In the genomic region with DNA sequence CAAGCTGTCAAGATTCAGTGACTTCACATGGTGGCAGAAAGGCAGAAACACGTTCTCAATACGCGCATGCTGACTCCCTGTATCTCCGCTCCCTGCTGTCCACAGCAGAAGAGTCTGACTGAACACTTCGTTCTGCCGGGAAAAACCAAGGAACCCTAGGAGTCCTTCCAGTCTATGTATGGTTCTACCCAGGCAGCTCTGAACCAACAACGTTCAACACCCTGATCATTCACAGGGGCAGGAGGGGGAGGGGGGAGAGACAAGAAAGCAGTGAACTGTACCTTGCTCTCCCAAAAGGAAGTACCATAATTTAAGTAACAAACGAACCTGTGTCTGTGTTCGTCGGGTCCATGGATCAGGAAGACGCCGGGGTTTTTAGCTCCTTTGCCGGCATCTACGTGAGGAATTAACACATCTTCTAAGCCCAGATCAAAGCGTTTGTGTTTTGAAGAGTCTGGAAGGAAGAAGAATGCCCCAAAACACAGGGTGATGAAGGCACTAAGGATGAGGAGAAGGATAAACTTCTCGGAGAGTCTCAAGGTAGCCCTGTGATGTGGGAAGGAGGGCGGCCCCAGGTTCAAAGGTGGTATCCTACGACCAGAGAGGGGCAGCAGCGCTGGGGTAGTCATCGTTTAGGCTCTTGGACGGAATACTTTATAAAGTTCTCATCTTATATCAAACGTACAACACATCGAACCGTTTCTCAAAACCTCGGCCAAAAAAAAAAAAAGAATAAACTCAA, we compare ENCODE assay signal across 8 mouse cellular contexts. TPM values are rescaled to one million over a fixed set of nuclear protein-coding genes. Genes with fewer than 3 reads are reported as not detected.
DNase-seq lines count a peak whose midpoint lies in the region; ATAC-seq and TF ChIP-seq lines count a peak whose summit lies in the region.

No protein-coding gene starts in this region.

- H3K9ac ChIP-seq in forebrain, postnatal 0 days: peak overlapping the region; percentile 84
- H3K9ac ChIP-seq in kidney, embryonic 14.5 days (ENCODE audit: low read depth, low read length): peak overlapping the region; percentile 97

- under 1% methylated on average over 25 of the region's 25 CpGs for WGBS in forebrain, postnatal 0 days
- WGBS in kidney, embryonic 14.5 days: under 1% methylated on average over 25 of the region's 25 CpGs

- peaks cover 23% of the 10 kb centered on the region for H3K4me1 ChIP-seq in forebrain, postnatal 0 days (ENCODE audit: insufficient read depth)
- H3K4me1 ChIP-seq in kidney, embryonic 14.5 days (ENCODE audit: control insufficient read depth, insufficient read depth, low read length): peaks cover 16% of the 10 kb centered on the region

- TF ChIP-seq CTCF in forebrain, postnatal 0 days (IDR thresholded peaks at IDR 0.05; ENCODE audit: low read depth): no peak

- peak overlapping the region; percentile 97; the same call in 1 of the 2 replicates for H3K27ac ChIP-seq in forebrain, postnatal 0 days (ENCODE audit: low read depth, low read length)
- peak overlapping the region; percentile 94 for H3K27ac ChIP-seq in kidney, embryonic 14.5 days (ENCODE audit: low read depth, low read length)

- DNase-seq in adrenal gland, adult (ENCODE audit: inconsistent age in 2 of 2, low spot score in 1 of 2): peak; percentile 32 to 75
- DNase-seq in adrenal gland, postnatal 4 days (ENCODE audit: low spot score in 2 of 2): no peak
- peak; percentile 42 for DNase-seq in CD4-positive helper T cell, adult 2 months (ENCODE audit: low read depth, low spot score)
- DNase-seq in cerebellum, adult 8-10 months: peak; percentile 23
- peak; percentile 55 for DNase-seq in forebrain, postnatal 0 days
- DNase-seq in splenic B cell, adult 2 months (ENCODE audit: low read depth, low spot score): peak; percentile 33

- ATAC-seq in forebrain, postnatal 0 days: no peak
- no peak for ATAC-seq in kidney, embryonic 14.5 days (ENCODE audit: low FRiP score, low TSS enrichment)
- peak; percentile 17; the same call in 1 of the 2 replicates for ATAC-seq in megakaryocyte, adult 5-6 weeks (ENCODE audit: poor library complexity, severe bottlenecking)

- no peaks in the 10 kb centered on the region for H3K36me3 ChIP-seq in forebrain, postnatal 0 days (ENCODE audit: insufficient read depth)
- H3K36me3 ChIP-seq in kidney, embryonic 14.5 days (ENCODE audit: control insufficient read depth, insufficient read depth, low read length): no peaks in the 10 kb centered on the region
- H3K36me3 ChIP-seq in splenic B cell, adult 2 months (ENCODE audit: control insufficient read depth, insufficient read depth, low read length, poor library complexity, severe bottlenecking): no peaks in the 10 kb centered on the region

- H3K27me3 ChIP-seq in forebrain, postnatal 0 days (ENCODE audit: insufficient read depth, low read length): no peaks in the 10 kb centered on the region
- H3K27me3 ChIP-seq in kidney, embryonic 14.5 days (ENCODE audit: control insufficient read depth, insufficient read depth, low read length): no peaks in the 10 kb centered on the region
- H3K27me3 ChIP-seq in splenic B cell, adult 2 months (ENCODE audit: control insufficient read depth, insufficient read depth, low read length, poor library complexity, severe bottlenecking): no peaks in the 10 kb centered on the region

- peak overlapping the region; percentile 89 for H3K4me3 ChIP-seq in forebrain, postnatal 0 days (ENCODE audit: low read depth, low read length)
- peak overlapping the region; percentile 79 for H3K4me3 ChIP-seq in kidney, embryonic 14.5 days (ENCODE audit: low read length)

- H3K4me2 ChIP-seq in forebrain, postnatal 0 days (ENCODE audit: low read depth): peak overlapping the region; percentile 83
- peak overlapping the region; percentile 86 for H3K4me2 ChIP-seq in kidney, embryonic 14.5 days (replicated peaks; ENCODE audit: low read depth, low read length)

- H3K9me3 ChIP-seq in forebrain, postnatal 0 days (ENCODE audit: low read length): no peaks in the 10 kb centered on the region
- no peaks in the 10 kb centered on the region for H3K9me3 ChIP-seq in kidney, embryonic 14.5 days (ENCODE audit: control insufficient read depth, low read length)

RNA-seq across cellular contexts. Expression of a gene that starts 0.9 kb away (rescaled TPM):
- 100 to 1,000 TPM; 111 to 125 TPM for total RNA-seq in adrenal gland, postnatal 4 days (2021)
- total RNA-seq in forebrain, postnatal 0 days (2014; rRNA removed): 39.8 and 48.2 TPM in 2 replicates
- 45.2 and 54.3 TPM in 2 replicates for polyA plus RNA-seq in forebrain, postnatal 0 days (2015; fragmentation: Nextera tagmentation; extraction: Ambion mirVana)
- 69.9 and 102 TPM in 2 replicates for polyA plus RNA-seq in kidney, embryonic 14.5 days (2014; fragmentation: Nextera tagmentation; extraction: Ambion mirVana)
- 14.8 and 16.2 TPM in 2 replicates for total RNA-seq in megakaryocyte, adult 5-6 weeks (2015)
- total RNA-seq in megakaryocyte, adult 5-6 weeks (2017): 40.0 and 47.9 TPM in 2 replicates

Comparison
In these comparisons a context has a peak if more than half of its experiments do, and no peak if none do; other contexts are left out.
1. DNase-seq: peak in adrenal gland, adult (2 of 2), CD4-positive helper T cell, adult 2 months (single experiment), cerebellum, adult 8-10 months (single experiment), forebrain, postnatal 0 days (single experiment) and splenic B cell, adult 2 months (single experiment); none in adrenal gland, postnatal 4 days (0 of 2).